Mouse (Mus musculus) bone marrow macrophage, adult 2 months (primary cell): ENCODE results near the gene Adssl1. TPM values are rescaled to one million over a fixed set of nuclear protein-coding genes. Genes with fewer than 3 reads are reported as not detected.

Experiments
- H3K27ac ChIP-seq: 2 replicates; pipeline ENCODE4 v1.5.1; 2012; ENCODE audit warnings: low read depth, low read length; ENCODE audit not compliant: insufficient read depth
- H3K4me1 ChIP-seq: 2 replicates; pipeline ENCODE4 v1.6.1; 2012; ENCODE audit warnings: low read length; ENCODE audit not compliant: control insufficient read depth, insufficient read depth
- H3K4me3 ChIP-seq: 2 replicates; pipeline ENCODE4 v1.5.1; 2012; ENCODE audit warnings: mild to moderate bottlenecking, low read length, moderate library complexity; ENCODE audit not compliant: insufficient read depth
- CTCF ChIP-seq: IDR thresholded peaks from 2 replicates; pipeline ENCODE4 v1.5.1; 2012; ENCODE audit warnings: low read depth, mild to moderate bottlenecking, low read length, moderate library complexity
- POLR2A ChIP-seq: IDR thresholded peaks from 2 replicates; pipeline ENCODE4 v1.6.1; 2012; ENCODE audit warnings: mild to moderate bottlenecking, low read depth, low read length, borderline replicate concordance
- polyA plus RNA-seq: library from polyadenylated mRNA; stranded (reverse); fragments of >200 nt; gene quantifications from 2 replicates; pipeline ENCODE4 v1.2.4, GENCODE M21; 2012; ENCODE audit not compliant: missing spikeins, insufficient read depth, insufficient read length

The Adssl1 gene
- polyA plus RNA-seq, 1 experiment = 38.5 TPM

- Histone ChIP-seq H3K4me3 (no peak overlapping the region), H3K27ac (peak overlapping the region; percentile 96), H3K4me1 (peaks cover 65% of the 10 kb centered on the region)
- TF ChIP-seq POLR2A (no peak), CTCF (no peak)
Measured at GRCm38 (mm10) chr12:112630029-112630428, 10.2 kb downstream of the Adssl1 start.

- no peak overlapping the region for H3K4me3 ChIP-seq
- peaks cover 63% of the 10 kb centered on the region for H3K4me1 ChIP-seq
- TF ChIP-seq CTCF = no peak
- TF ChIP-seq POLR2A = no peak
- H3K27ac ChIP-seq = peak overlapping the region; percentile 96
Measured at GRCm38 (mm10) chr12:112630796-112631195, 11.0 kb downstream of the Adssl1 start.

- peak overlapping the region; percentile 60 for H3K4me3 ChIP-seq
- H3K4me1 ChIP-seq = peaks cover 56% of the 10 kb centered on the region
- TF ChIP-seq CTCF (no peak), POLR2A (no peak)
- peak overlapping the region; percentile 95 for H3K27ac ChIP-seq
Measured at GRCm38 (mm10) chr12:112631472-112631871, 11.6 kb downstream of the Adssl1 start.

GRCm38 (mm10) chr12:112632084-112632777 lies 12.4 kb downstream of the Adssl1 start:
- peak overlapping the region; percentile 60 for H3K4me3 ChIP-seq
- no peak for TF ChIP-seq POLR2A
- no peak for TF ChIP-seq CTCF
- peak overlapping the region; percentile 95 for H3K27ac ChIP-seq
- H3K4me1 ChIP-seq = peaks cover 49% of the 10 kb centered on the region

- Histone ChIP-seq H3K4me3 (peak overlapping the region; percentile 60), H3K27ac (peak overlapping the region; percentile 95), H3K4me1 (peaks cover 42% of the 10 kb centered on the region)
- no peak for TF ChIP-seq POLR2A
- TF ChIP-seq CTCF = no peak
Measured at GRCm38 (mm10) chr12:112632907-112633306, 13.1 kb downstream of the Adssl1 start.

- peaks cover 35% of the 10 kb centered on the region for H3K4me1 ChIP-seq
- peak overlapping the region; percentile 95 for H3K27ac ChIP-seq
- no peak overlapping the region for H3K4me3 ChIP-seq
- TF ChIP-seq POLR2A (no peak), CTCF (no peak)
Measured at GRCm38 (mm10) chr12:112633686-112634085, 13.8 kb downstream of the Adssl1 start.

- TF ChIP-seq CTCF (no peak), POLR2A (no peak)
- Histone ChIP-seq H3K4me1 (peaks cover 7% of the 10 kb centered on the region), H3K4me3 (no peak overlapping the region)
Measured at GRCm38 (mm10) chr12:112639526-112639925, 19.7 kb downstream of the Adssl1 start.

GRCm38 (mm10) chr12:112643126-112643525 lies 23.3 kb downstream of the Adssl1 start:
- Histone ChIP-seq H3K4me1 (peaks cover 17% of the 10 kb centered on the region), H3K27ac (no peak overlapping the region), H3K4me3 (no peak overlapping the region)
- TF ChIP-seq POLR2A = no peak
- TF ChIP-seq CTCF = no peak

More at GRCm38 (mm10) chr12:112639526-112639925, 19.7 kb downstream of the Adssl1 start:
- H3K27ac ChIP-seq = no peak overlapping the region

GRCm38 (mm10) chr12:112644180-112644854 lies 24.5 kb downstream of the Adssl1 start, which contains the start of gene Siva1:
Gene Siva1, plus strand, starts transcription at chr12:112644679.
- peaks cover 17% of the 10 kb centered on the region for H3K4me1 ChIP-seq
- H3K4me3 ChIP-seq = peak within 1 kb of the TSS; percentile 97
- TF ChIP-seq CTCF = no peak
- TF ChIP-seq POLR2A = no peak
- peak within 1 kb of the TSS; percentile 49 for H3K27ac ChIP-seq
